Mouse (Mus musculus): ENCODE measurements around the gene Meox1. TPM values are rescaled to one million over a fixed set of nuclear protein-coding genes. Genes with fewer than 3 reads are reported as not detected.

Gene Meox1
- total RNA-seq, 2 experiments from 2014 or later = 6.9 to 8.0 TPM

DNA sequence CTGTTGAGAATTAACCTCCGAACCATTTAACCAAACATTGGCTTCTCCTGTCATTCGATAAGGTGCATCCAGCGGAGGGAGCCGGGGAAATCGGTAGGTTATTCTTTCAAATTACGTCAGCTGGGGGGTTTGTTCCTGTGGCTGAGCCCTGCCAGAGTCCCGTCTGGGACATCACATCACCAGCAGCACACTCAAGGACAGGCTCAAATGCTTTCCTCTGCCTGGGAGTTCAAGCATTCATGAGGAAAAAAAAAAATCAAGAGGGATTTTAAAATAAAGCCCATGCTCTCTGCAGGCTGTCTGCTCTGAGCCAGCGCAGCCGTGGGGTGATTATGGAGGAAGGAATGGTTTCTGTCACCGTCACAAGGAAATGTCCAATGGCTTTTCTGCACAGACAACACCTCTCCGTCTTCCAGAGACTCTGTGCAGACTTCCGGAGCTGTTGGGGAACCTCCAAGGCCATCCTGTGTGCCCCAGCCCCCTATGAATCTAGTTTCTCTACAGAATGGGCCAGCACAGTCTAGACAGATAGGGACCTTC, 26.6 kb downstream of the Meox1 start:
- DNase-seq = no peak
- intact Hi-C loops (cut with DNase I) = no loop called here

DNA sequence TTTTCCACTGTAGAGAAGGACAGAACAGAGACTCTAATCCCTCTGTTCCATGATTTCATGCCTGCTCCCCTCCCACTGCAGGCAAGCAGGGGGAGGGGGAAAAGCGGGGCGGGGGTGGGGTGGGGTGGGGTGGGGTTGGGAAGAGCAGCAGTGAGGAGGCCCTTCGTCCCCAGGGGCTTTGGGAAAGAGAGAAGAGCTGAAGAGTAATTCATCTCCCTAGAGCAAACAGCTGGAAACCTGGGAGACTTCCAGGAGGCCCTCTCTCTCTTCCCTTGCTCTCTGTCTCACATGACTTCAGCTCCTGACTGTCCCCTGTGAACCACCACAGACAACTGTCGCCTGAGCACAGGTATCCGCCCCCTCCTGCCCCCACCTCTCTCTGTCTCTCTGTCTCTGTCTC, 35.4 kb downstream of the Meox1 start:
- DNase-seq = no peak
- intact Hi-C loops (cut with DNase I) = no loop called here

DNA sequence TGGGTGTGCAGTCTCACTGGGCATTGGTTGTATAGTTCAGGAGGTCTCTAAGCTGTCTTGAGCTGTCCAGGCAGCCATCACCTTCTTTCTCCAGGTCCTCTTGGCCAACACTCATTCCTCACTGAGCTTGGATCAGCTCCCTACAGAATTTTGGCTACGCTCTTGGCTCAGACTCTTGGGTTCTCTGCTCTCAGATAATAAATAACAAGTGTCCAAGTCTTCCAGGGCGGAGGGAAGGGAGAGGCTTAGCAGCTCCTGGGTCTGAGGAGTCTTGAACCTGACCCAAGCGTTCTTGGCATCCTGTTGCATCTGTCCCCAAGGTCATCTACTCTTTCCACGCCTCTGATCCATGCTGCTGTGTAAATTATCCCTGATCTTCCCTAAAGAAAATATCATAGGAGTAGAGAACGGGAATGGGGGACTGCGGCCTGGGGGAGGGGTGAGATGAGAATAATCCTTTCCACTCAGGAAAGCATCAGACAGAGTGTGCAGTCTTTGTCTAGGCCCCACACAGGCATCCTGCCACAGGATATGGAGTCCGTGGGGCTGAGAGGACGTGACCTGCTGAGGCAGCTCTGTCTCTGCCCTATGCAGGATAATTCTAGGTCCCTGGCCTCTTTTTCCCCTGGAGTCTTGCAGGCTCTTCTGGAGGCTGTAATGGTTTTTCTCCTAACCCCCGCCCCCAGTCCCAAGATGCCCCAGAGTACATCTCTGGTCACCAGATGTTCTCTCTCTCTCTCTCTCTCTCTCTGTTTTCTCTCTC, 38.0 kb downstream of the Meox1 start:
- intact Hi-C loops (cut with DNase I) = loop anchor here (1.0 kb wide), 1 partner anchor 25 kb away; no protein-coding TSS in a partner anchor
- peak in 1 of 2 experiments; percentile 43 for DNase-seq

DNA sequence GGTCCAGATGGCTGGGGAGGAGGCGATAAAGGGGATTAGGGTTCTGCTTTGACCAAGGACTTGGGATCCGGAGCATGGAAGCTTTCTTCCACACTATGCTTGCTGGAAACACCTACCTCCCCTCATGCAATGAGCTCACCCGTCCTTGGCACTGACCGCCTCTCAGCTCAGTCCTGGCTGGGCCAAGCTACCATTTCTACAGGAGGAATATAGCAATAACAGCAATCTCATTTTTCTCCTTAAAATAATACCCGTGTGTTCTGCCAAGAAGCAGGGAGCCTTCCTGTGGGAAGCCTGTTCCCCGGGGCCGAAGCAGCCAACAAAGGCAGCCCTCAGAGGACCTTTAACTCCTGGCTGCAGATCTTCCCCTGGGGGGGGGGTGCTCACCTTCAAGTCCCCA, 43.1 kb downstream of the Meox1 start:
- intact Hi-C loops (cut with DNase I) = loop anchor here (2.0 kb wide), 1 partner anchor 46 kb away; no protein-coding TSS in a partner anchor
- peak in 1 of 2 experiments; percentile 40 for DNase-seq

DNA sequence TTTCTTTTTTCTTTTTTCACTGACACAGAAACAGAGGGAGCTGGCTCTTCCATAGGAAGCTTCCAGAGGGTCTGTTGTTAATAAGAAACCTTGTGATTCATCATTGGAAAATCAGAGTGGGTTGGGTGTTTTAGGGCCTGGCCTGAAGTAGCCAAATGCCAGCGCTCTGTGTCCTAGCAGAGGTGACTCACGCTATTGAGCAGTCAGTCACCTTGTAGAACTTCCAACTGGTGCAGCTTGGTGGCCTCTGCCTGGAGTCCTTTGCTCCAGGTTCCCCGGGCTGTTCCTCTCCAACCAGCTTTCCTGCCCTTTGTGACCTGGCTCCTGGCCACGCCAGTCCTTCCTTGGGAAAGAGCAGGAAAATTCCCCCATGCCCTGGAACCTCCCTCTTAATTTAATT, 44.9 kb downstream of the Meox1 start:
- intact Hi-C loops (cut with DNase I) = loop anchor here (2.0 kb wide), 1 partner anchor 28 kb away; no protein-coding TSS in a partner anchor
- DNase-seq = peak; percentile 48 to 58

DNA sequence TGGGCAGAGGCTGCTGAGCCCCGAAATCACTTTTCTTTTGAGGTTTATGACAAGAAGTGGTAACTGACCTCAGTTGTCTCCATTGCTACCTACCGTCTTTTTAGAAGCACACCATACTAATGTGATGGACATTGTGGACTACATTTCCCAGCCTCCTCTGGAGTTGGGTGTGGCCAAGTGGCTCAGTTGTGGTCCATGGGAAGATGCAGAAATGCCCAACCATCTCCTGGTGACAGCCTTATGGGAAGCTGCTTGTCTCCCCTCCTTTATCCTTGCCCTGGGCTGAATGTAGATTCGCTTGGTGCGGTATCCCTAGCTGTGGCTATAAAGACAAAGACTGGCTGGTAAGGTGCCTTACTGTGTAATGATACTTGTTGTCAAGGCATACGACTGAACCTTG, 46.7 kb downstream of the Meox1 start:
- intact Hi-C loops (cut with DNase I) = no loop called here
- no peak for DNase-seq

DNA sequence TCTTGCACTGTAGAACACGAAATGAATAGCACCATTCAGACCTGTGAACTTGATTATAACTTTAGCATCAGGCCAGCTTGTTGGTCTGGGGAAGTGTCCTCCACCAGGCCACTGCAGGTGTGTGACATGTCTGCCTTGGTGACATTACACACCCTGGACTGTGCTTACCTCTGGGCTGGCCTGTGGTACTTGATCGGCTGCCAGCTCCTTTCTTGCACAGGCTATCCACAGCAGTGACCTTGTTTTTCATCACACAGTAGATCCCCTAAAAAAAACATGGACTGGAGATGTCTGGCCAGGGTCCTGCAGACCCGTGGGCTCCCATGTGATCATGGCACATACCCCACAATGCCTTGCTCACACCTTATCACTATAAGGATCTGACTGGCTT, 51.4 kb downstream of the Meox1 start:
- intact Hi-C loops (cut with DNase I) = no loop called here

DNA sequence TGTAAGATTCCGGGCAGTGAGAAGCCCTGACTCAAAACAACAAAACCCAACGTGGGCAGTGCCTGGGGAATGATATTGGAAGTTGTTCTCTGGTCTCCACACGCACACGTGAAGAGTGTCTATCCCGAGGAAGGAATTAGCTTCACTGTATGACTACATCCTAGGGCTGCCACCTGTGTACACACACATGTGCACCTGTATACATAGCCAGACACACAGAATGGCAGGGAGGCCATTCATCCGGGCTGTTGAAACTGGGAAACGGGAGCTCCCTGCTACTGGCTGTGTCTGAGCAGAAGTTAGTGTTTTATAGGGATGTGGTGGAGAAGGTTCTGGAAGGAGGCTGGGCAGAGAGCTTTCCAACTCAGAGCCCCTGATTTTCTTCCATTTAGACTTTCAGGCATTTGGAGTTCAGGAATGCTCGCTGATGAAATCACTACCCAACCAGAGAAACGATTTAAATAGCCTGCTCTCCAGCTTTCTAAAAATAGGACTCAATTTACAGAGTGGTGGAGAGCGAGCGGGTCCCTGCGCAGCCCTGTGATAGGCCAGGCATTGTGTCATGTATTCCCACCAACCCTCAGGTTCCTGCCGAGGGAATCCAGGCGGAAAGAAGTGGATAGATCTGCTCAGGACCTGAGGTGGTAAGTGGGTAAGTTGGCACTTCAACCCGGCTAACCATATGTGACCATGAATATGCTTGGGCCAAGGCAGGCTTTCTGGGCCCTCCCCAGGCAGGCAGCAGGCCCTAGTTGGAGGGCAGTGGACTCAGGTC, 52.0 kb downstream of the Meox1 start:
- intact Hi-C loops (cut with DNase I) = no loop called here
- no peak for DNase-seq

More for the DNA sequence above, 51.4 kb downstream of the Meox1 start:
- DNase-seq = no peak

DNA sequence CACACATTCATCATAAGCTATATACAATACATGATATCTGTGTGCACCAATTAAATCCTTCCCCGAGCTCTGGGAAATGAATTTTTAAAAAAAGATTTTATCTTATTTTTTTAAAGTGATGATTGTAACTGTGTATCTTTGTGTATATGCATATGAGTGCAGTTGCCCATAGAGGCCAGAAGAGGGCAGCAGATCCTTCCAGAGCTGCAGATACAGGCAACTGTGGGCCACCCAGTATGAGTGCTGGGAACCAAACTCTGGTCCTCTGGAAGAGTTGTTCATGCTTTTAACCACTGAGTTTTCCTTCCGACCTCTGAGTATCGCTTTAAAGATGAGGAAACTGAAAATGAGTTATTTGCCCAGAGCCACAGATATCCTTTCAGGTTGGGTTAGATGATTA, 53.8 kb downstream of the Meox1 start:
- intact Hi-C loops (cut with DNase I) = no loop called here
- DNase-seq = no peak

DNA sequence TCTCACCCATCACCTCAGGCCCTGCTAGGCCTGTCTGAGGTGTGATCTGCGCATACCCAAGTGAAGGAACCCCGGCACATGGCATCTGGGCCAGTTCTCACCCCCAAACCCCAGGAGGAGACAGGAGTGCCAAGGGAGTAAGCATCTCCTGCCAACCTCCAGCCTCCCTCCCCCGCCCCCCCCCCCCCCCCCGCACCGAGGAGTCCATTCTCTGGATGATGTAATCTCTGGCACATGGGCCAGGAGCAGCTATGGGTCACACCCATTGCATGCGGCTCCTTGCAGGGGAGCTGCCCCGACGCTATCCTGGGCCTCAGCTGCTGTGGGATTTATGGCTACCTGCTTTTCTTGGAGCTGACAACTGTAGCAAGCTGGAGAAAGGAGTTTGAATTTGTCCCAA, 54.7 kb downstream of the Meox1 start:
- DNase-seq = no peak
- intact Hi-C loops (cut with DNase I) = no loop called here

DNA sequence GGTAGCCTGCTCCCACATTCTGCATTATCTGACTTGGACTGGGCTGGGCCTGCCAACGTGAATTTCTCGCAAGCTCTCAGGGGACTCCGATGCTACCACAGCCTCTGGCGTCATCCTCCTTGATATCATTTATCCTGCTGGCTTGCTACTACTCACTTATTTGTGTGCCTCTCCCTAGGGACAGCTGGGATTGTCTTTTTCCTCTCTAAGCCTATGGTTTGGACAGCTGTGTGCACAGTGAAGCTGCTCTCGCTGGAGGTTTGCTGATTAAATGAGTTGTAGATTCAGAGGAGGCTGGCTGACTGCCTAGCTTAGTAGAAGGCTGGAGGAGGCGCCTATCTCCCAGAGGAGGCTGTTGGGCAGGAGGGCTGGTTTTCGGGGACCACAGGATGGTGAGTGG, 62.2 kb downstream of the Meox1 start:
- intact Hi-C loops (cut with DNase I) = no loop called here

DNA sequence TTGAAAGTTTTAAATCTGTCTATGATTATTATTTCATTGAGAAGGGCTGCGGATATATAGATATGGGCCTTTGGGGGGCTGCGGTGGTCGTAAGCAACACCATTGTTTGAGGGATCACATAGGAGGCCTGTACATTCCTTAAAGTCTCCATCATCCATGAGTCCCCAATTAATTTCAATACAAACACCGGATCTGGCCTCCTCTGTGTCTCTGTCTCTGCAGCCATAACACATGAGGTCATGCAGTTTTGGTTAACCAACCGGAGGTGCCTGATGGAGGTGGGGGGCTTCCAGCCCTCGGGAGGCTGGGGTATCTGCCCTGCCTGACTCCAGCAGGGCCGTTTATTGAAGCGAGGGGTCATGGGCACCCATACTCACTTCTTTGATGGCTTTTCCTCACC, 63.6 kb downstream of the Meox1 start:
- no peak for DNase-seq
- intact Hi-C loops (cut with DNase I) = no loop called here

More for the DNA sequence above, 62.2 kb downstream of the Meox1 start:
- peak in 1 of 2 experiments; percentile 41 for DNase-seq

DNA sequence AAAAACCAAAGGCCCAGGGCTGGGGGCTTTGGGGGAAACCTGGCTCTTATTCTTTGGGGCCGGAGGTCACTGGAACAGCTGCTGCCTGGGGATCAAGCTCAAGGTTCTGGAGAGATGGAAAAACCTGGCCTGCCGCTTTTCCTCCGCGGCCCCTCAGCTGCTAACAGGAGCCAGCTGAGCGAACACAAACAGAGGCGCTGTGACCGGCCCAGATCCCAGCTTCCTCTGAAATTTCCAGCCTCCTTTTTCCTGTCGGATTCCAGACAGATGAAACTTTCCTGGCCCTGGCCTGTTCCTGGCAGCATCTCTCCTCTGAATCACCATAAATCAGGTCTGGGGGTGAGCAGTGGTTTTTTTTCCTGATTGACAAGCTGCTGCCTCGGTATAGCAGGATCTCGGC, 64.1 kb downstream of the Meox1 start:
- intact Hi-C loops (cut with DNase I) = no loop called here
- DNase-seq = peak; percentile 60 to 63

DNA sequence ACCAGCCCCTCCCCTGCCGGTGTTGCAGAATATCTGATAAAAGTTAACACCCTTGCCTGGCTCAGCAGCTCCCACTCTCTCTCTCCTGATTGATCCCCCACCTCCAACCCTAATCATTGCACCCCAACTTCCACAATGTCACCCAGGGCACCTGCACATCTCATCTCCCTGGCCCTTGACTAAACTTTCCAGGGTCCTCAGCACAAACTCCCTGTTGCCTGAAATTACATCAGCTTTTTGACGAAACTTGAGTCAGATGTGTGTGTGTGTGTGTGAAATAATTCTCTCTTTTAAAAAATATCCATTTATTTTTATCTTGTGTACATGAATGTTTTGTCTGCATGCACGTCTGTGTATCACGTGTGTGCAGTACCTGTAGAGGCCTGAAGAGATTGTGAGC, 65.5 kb downstream of the Meox1 start:
- no peak for DNase-seq
- intact Hi-C loops (cut with DNase I) = no loop called here

Other genes starting within 250 kb of the Meox1 start
- gene Arl4d, start 228.8 kb downstream of the Meox1 start, total RNA-seq (2021) = 10 to 100 TPM; 23.4 to 23.5 TPM
- gene Dhx8, start 161.5 kb downstream of the Meox1 start, total RNA-seq (2021) = 10 to 100 TPM; 15.7 to 16.1 TPM
- under 1 TPM; 0.19 TPM for gene Etv4, start 109.0 kb downstream of the Meox1 start, total RNA-seq (2021)
- gene Sost, start 72.6 kb upstream of the Meox1 start, total RNA-seq (2021) = 1 to 10 TPM; 2.1 to 2.7 TPM
- gene Cfap97d1, start 89.9 kb upstream of the Meox1 start, total RNA-seq (2021) = not detected
- gene Dusp3, start 92.6 kb upstream of the Meox1 start, total RNA-seq (2021) = 100 to 1,000 TPM; 113 to 123 TPM
- gene Mpp3, start 134.1 kb upstream of the Meox1 start, total RNA-seq (2021) = 1 to 10 TPM; 1.7 to 1.9 TPM
- gene Cd300lg, start 147.1 kb upstream of the Meox1 start, total RNA-seq (2021) = 10 to 100 TPM; 68.3 to 69.5 TPM
- 1 to 10 TPM; 2.1 to 3.1 TPM for gene Mpp2, start 194.1 kb upstream of the Meox1 start, total RNA-seq (2021)
- not detected for gene Ppy, start 206.9 kb upstream of the Meox1 start, total RNA-seq (2021)
- not detected for gene Pyy, start 213.5 kb upstream of the Meox1 start, total RNA-seq (2021)